Mouse (Mus musculus): Measurements from ENCODE around the gene Fam72a.

The Fam72a gene

GRCm38 (mm10) chr1:131578943-131579680 lies 51.4 kb downstream of the Fam72a start:
- no peak for DNase-seq (ENCODE audit: low spot score)

DNA sequence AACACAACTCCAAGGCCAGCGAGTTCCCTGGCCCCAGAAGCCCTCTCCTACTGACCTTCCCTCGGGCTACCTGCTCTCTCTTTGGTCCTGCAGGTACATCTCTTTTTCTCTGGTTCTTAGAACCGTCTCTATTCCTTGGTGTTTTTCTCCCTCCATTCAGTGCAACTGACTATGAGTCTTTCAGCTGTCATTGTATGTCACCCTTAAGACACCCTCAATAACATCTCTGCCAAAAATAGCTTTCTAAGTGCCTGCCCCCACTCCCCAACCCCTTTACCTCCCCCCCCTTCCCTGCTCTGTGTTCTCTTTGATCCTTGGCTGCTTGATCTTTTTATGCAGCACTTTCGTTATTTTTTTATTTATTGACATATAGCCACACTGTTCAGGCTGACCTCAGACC lies 52.7 kb downstream of the Fam72a start:
- DNase-seq (ENCODE audit: low spot score) = no peak

DNA sequence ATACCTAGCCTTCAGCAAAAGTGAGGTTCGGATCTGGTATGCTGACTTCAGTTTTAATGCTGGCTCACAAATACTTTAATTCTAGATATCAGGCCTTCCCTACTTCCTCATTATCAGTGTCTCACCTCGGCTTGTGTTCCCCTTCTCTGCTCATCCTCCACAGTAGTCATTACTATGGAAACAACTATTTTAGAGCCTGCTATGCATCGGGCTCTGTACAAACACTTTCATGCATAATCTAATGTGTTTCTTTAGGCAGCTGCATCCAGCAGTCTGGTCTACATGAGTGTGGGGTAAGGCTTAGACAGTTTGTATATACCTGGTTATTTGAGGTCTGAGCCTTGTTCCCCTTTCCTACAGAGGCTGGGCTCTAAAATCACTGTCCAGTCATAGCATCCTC lies 55.9 kb downstream of the Fam72a start:
- DNase-seq (ENCODE audit: low spot score) = no peak

- DNase-seq (ENCODE audit: low spot score) = no peak
Observed at GRCm38 (mm10) chr1:131586836-131587235, 59.1 kb downstream of the Fam72a start.

Measured in testis, postnatal 14 days (tissue).